Mouse (Mus musculus) embryonic facial prominence, embryonic 13.5 days (tissue): ENCODE data around the gene Nfatc2. TPM values are rescaled to one million over a fixed set of nuclear protein-coding genes. Genes with fewer than 3 reads are reported as not detected.

Experiments used
- ATAC-seq: fragments of 200-750 bp; cut with Nextera tagmentation; 2 replicates; pipeline ENCODE4 v1.8.0; 2017; ENCODE audit warnings: low read depth; ENCODE audit not compliant: insufficient number of reproducible peaks, insufficient read depth, low FRiP score, low TSS enrichment
- H3K27ac ChIP-seq: fragments of 300-500 bp; sonication (generic); 2 replicates; pipeline ENCODE4 v1.5.1; 2015; ENCODE audit warnings: moderate library complexity, mild to moderate bottlenecking, inconsistent platforms
- H3K27me3 ChIP-seq: fragments of 300-500 bp; sonication (generic); 2 replicates; pipeline ENCODE4 v1.6.1; 2015; ENCODE audit warnings: mild to moderate bottlenecking, inconsistent platforms
- H3K36me3 ChIP-seq: fragments of 300-500 bp; sonication (generic); 2 replicates; pipeline ENCODE4 v1.6.1; 2015; ENCODE audit warnings: mild to moderate bottlenecking, inconsistent platforms
- H3K4me1 ChIP-seq: fragments of 300-500 bp; sonication (generic); 2 replicates; pipeline ENCODE4 v1.6.1; 2015; ENCODE audit warnings: inconsistent platforms
- H3K4me2 ChIP-seq: fragments of 300-500 bp; sonication (generic); 2 replicates; pipeline ENCODE4 v1.6.1; 2015; ENCODE audit warnings: moderate library complexity, mild to moderate bottlenecking, inconsistent platforms
- H3K4me3 ChIP-seq: fragments of 300-500 bp; sonication (generic); 2 replicates; pipeline ENCODE4 v1.5.1; 2015; ENCODE audit warnings: mild to moderate bottlenecking, inconsistent platforms
- H3K9ac ChIP-seq: fragments of 300-500 bp; sonication (generic); 2 replicates; pipeline ENCODE4 v1.6.1; 2015; ENCODE audit warnings: mild to moderate bottlenecking, inconsistent platforms
- H3K9me3 ChIP-seq: fragments of 300-500 bp; sonication (generic); 2 replicates; pipeline ENCODE4 v1.6.1; 2016; ENCODE audit warnings: inconsistent platforms
- WGBS: fragments of 180-500 bp; shearing (Covaris S2); methylation state at CpG from one replicate; pipeline ENCODE4 v1.1.7; 2015; ENCODE audit warnings: mixed read lengths; 5-methylcytosine and 5-hydroxymethylcytosine counted together
- polyA plus RNA-seq: library from polyadenylated mRNA; unstranded; fragments of >200 nt; fragmentation: Nextera tagmentation; extraction: Ambion mirVana; gene quantifications from 2 replicates; pipeline ENCODE4 v1.2.1, GENCODE M21; 2015

Gene Nfatc2
- polyA plus RNA-seq, 1 experiment from 2014 or later = 5.9 TPM

DNA sequence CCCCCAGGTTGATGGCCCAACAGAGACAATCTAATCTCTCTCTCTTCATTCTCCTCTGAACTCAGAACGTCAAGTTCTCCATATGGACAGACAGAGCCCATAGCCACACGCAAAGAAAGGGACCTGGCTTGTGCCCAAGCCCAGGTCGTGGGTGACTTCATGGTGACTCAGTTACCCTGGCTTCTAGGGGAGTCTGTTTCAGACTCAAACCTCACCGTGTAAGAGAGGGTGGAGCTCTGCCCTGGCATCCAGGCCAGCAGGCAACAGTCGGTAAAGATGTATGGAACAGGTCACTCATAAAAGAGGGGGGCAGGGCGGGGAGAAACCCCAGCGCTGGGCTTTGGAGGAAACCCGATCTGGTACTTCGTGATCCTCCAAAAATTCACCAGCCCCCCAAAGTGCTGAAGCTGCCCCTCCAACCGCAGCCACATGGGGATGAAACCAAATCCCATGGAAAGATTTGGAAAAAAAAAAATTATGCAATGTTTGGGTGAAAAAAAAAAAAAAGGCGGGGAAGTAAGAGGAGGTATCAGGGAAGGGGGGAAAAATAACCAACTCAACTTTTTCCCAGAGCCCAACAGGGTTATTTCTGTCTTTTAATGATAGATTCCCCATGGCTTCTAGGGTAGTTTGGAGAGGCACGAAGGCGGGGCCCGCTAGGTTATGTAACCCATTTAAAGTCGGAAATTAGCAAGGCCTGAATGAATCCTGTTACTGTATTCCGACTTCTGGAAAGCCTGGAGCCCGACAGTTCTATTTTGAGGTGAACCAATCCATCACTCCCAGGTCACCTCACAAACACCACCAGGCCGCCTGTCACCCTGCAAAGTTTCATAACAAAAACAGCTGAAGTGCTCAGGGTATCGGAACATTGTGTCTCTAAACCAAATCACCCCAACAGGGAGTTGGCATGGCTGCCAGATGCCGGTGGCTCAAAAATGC, 26.6 kb upstream of the Nfatc2 start:
- no peak for ATAC-seq
- no peak overlapping the region for H3K9ac ChIP-seq
- H3K27me3 ChIP-seq = no peaks in the 10 kb centered on the region
- no peak overlapping the region for H3K4me3 ChIP-seq
- WGBS = 42% methylated on average over 20 of the region's 20 CpGs
- H3K27ac ChIP-seq = peak overlapping the region; percentile 82
- H3K36me3 ChIP-seq = peaks cover 4% of the 10 kb centered on the region; the same call in 1 of the 2 replicates
- H3K4me1 ChIP-seq = peaks cover 43% of the 10 kb centered on the region
- H3K4me2 ChIP-seq = peak overlapping the region; percentile 27; the same call in 1 of the 2 replicates
- H3K9me3 ChIP-seq = no peaks in the 10 kb centered on the region

DNA sequence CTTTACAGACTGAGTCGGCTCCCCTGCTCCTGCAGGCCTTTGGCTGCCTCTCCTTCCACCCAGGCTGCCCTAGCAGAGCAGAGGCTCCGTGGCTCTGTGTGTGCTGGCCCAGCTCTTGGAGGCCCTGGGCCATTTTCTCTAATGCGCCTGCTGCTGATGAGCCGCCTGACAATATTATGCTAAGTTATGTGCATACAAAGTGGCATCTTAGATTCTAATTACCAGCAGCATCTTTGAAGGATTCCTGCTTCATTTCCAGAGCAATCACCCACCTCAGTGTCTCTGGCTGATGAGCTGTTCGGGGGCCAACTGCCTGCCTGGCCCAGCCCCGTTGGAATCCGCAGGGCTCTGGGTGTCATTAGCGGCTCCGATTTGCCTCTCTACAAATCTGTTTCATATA, 24.9 kb upstream of the Nfatc2 start:
- H3K9ac ChIP-seq = 0 out of 2 replicates have a peak overlapping the region, but pooled peaks have one; percentile 27
- H3K27me3 ChIP-seq = no peaks in the 10 kb centered on the region
- H3K4me1 ChIP-seq = peaks cover 43% of the 10 kb centered on the region
- 34% methylated on average over 9 of the region's 9 CpGs for WGBS
- no peak; the same call in 1 of the 2 replicates for ATAC-seq
- H3K4me2 ChIP-seq = no peak overlapping the region
- H3K36me3 ChIP-seq = no peaks in the 10 kb centered on the region
- H3K4me3 ChIP-seq = no peak overlapping the region
- H3K9me3 ChIP-seq = no peaks in the 10 kb centered on the region
- peak overlapping the region; percentile 82 for H3K27ac ChIP-seq

DNA sequence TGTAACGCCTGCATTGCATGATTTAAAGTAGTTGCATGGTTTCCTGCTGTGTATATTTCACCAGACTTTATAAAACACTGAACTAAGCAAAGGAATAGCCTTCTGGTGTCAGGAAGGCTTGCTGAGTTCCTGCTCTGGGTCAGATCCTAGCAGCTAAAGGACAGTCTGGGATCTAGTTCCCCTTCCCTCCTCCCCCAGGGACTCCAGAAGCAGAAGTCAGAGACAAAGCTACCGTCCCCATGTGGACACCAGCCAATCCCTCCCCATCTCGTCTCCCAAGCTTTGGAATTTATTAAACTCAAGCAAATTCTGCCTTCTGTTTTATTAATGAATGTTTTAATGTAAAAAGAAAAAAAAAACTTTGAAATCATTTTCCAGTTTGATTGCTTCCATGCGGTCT, 23.6 kb upstream of the Nfatc2 start:
- no peaks in the 10 kb centered on the region for H3K9me3 ChIP-seq
- H3K27me3 ChIP-seq = no peaks in the 10 kb centered on the region
- no peak overlapping the region for H3K4me3 ChIP-seq
- peaks cover 42% of the 10 kb centered on the region for H3K4me1 ChIP-seq
- no peak overlapping the region for H3K9ac ChIP-seq
- WGBS = 53% methylated on average over 4 of the region's 4 CpGs
- peak overlapping the region; percentile 82; the same call in 1 of the 2 replicates for H3K27ac ChIP-seq
- no peak overlapping the region for H3K4me2 ChIP-seq
- ATAC-seq = no peak
- no peaks in the 10 kb centered on the region for H3K36me3 ChIP-seq

DNA sequence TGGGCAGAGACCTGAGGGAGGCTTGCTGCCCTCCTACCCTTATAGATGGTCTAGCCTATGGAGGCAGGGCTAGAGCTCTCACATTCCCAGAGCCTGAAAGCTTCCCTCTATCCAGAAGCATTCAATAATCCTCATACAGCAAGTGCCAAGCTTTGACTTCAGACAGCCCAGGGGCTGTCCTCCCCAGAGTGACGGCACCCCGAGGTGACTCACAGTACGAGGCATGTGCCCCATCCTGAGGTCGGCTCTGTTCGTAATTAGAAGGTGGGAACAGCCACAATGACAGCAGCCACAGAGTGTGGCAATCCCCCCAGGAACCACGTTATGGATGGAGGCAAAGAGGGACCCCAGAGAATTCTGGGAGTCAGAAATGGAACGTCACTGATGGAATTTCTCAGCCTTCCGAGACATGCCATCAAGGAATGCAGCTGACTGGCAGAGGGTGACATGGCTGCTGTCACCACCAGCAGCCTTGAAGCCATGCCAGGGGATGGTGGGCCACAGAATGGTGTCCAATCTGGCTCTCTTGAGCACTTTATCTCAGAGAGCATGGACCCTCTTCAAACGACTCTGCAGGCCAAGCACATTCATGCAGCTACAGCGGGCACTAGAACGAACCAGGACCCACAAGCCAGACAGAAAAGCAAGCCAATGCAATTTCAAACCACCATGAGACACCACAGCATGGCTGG, 19.8 kb upstream of the Nfatc2 start:
- no peaks in the 10 kb centered on the region for H3K36me3 ChIP-seq
- H3K9ac ChIP-seq = no peak overlapping the region
- ATAC-seq = no peak
- no peak overlapping the region for H3K4me2 ChIP-seq
- H3K4me3 ChIP-seq = no peak overlapping the region
- H3K27ac ChIP-seq = no peak overlapping the region
- no peaks in the 10 kb centered on the region for H3K9me3 ChIP-seq
- WGBS = 69% methylated on average over 11 of the region's 11 CpGs
- H3K27me3 ChIP-seq = no peaks in the 10 kb centered on the region
- peaks cover 38% of the 10 kb centered on the region for H3K4me1 ChIP-seq

DNA sequence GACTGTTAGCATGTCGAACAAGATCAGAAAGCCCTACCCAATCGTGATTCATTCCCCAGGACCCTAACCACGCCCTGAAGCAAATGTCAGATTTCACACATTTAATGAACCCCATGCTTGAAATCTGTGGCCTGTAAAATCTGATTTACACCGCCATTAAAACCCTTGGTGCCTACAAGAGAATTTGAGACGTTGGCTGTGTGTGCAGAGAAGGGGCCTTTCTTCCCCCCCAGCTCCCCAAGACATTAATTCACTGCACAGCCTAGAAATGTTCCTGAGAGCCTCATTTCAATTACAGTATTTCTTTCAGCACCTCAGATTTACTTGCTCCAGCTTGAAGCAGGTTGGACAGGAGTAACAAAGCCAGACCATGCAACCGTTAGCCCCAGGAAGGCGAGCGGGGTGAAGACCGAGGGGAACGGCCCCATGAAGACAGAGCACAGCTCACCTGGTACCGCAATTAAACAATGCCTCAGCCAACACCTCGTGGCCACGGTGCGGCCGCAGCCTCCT, 16.8 kb upstream of the Nfatc2 start:
- Histone ChIP-seq H3K36me3 (no peaks in the 10 kb centered on the region), H3K4me3 (no peak overlapping the region), H3K4me2 (no peak overlapping the region; the same call in 1 of the 2 replicates), H3K9ac (no peak overlapping the region), H3K27ac (peak overlapping the region; percentile 58; the same call in 1 of the 2 replicates), H3K9me3 (no peaks in the 10 kb centered on the region), H3K27me3 (no peaks in the 10 kb centered on the region), H3K4me1 (peaks cover 51% of the 10 kb centered on the region)
- WGBS = 61% methylated on average over 15 of the region's 15 CpGs
- no peak for ATAC-seq

DNA sequence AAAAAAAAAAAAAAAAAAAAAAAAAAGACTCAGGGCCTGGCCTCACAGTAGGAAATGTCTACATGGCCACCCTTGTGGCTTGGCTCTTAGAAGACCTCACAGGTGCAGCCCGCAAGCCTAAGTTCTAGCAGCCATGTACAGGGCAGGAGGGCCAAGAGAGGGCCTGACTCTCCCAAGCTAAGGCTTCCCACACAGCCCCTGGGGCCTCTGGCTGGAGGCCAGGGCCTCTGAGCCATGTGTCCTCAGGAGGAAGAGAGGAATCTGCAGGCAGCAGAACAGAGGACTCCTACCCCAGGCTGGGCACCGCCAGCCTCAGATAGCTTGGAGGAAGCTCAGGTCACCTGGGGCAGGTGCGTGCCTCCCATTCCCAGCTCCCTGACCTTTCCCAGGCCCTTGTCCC, 13.7 kb upstream of the Nfatc2 start:
- Histone ChIP-seq H3K27ac (no peak overlapping the region), H3K4me3 (no peak overlapping the region), H3K4me1 (peaks cover 54% of the 10 kb centered on the region), H3K36me3 (no peaks in the 10 kb centered on the region), H3K27me3 (no peaks in the 10 kb centered on the region), H3K9me3 (no peaks in the 10 kb centered on the region), H3K9ac (no peak overlapping the region), H3K4me2 (no peak overlapping the region)
- 74% methylated on average over 3 of the region's 3 CpGs for whole genome bisulfite sequencing
- ATAC-seq = no peak

DNA sequence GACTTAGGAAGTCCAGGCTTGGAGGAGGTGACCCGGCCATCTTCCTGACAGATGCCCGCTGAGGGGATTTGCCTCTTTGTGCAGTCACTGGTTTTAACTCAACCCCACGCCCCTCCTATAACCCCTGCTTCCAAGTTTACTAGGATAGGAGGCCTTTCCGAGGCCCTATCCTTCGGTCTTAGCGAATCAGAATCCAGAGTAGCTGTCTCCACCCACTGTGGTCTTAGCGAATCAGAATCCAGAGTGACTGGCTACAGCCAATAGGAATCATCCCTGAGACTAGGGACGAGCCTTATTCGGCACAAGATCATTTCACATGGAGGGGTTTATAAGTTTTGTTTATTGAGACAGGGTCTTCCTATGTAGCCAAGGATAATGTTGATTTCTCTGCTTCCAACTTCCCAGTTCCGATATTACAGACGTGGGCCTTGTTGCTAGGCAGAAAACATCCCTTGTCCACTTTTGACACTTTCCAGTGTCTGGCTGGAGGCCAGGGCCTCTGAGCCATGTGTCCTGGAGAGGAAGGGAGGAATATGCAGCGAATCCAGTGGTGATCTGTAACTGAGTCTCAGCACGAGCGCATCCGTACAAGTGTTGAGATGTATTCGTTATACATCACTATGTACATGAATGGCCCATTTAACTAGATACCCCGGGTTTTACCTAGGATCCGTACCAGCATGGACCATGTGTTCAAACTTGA, 12.9 kb upstream of the Nfatc2 start:
- no peak overlapping the region for H3K4me3 ChIP-seq
- WGBS = 81% methylated on average over 18 of the region's 18 CpGs
- no peak for ATAC-seq
- H3K4me1 ChIP-seq = peaks cover 54% of the 10 kb centered on the region
- no peak overlapping the region for H3K4me2 ChIP-seq
- no peak overlapping the region for H3K9ac ChIP-seq
- H3K27me3 ChIP-seq = no peaks in the 10 kb centered on the region
- H3K36me3 ChIP-seq = no peaks in the 10 kb centered on the region
- H3K27ac ChIP-seq = 0 out of 2 replicates have a peak overlapping the region, but pooled peaks have one; percentile 11
- no peaks in the 10 kb centered on the region for H3K9me3 ChIP-seq

DNA sequence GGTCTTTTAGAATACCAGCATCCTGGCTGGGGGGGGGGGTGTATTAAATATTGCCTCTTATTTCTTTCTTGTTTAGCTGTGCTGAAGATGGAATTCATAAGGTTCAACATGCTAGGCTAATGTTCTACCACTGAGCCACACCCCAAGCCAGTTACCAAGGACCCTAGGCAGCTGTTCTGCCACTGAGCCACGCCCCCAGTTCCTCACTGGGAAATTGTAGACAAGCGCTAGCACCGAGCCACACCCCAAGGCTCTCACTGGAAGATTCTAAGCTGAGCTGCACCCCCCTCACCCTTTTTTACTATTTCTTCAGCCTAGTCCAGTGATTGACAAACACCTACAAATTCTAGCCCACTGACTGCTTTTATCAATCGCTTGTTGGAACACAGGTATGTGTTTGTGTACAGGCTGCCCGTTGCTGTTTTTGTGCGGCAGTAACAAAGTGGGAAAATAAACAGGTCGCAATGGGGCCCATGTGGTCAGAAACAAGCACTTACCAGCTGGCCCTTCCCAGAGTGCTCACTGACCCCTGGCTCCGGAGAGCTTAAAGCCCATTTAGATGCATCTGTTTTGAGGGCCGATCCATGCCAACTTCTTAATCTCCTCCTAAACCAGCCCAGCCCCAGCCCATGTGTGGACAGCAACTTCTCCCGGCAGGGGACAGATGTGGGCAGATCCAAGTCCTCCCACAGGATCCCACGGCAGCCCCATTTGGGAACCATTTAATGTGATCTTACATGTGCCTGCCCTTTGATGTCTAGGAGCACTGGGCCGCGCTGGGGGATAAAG, 11.8 kb upstream of the Nfatc2 start:
- Histone ChIP-seq H3K9me3 (no peaks in the 10 kb centered on the region), H3K36me3 (no peaks in the 10 kb centered on the region), H3K27me3 (no peaks in the 10 kb centered on the region), H3K27ac (no peak overlapping the region), H3K9ac (no peak overlapping the region), H3K4me1 (peaks cover 55% of the 10 kb centered on the region), H3K4me3 (no peak overlapping the region), H3K4me2 (no peak overlapping the region)
- ATAC-seq = no peak
- WGBS = 42% methylated on average over 13 of the region's 13 CpGs

DNA sequence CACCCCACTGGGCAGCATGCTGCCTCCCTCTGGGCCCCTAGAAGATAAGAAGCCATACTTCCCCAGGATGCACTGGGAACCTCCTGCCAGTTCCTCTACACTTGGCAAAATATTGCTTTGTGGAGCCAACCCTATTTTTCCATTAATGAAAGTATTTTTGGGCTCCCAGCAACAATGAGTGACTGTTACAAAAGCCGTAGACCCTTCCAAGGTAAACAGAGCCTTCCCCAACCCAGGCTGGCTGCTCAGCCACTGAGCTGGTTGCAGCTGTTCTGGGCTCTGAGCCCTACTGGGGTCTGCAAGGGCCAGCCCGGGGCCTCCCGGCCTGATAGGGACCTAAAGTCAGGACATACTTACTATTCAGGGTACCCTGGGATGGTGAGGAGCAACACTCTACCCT, 9.5 kb upstream of the Nfatc2 start:
- peaks cover 44% of the 10 kb centered on the region for H3K4me1 ChIP-seq
- H3K9ac ChIP-seq = no peak overlapping the region
- no peaks in the 10 kb centered on the region for H3K9me3 ChIP-seq
- WGBS = 81% methylated on average over 3 of the region's 3 CpGs
- H3K27me3 ChIP-seq = no peaks in the 10 kb centered on the region
- H3K4me3 ChIP-seq = no peak overlapping the region
- no peak overlapping the region for H3K27ac ChIP-seq
- H3K4me2 ChIP-seq = no peak overlapping the region
- H3K36me3 ChIP-seq = no peaks in the 10 kb centered on the region
- no peak for ATAC-seq

DNA sequence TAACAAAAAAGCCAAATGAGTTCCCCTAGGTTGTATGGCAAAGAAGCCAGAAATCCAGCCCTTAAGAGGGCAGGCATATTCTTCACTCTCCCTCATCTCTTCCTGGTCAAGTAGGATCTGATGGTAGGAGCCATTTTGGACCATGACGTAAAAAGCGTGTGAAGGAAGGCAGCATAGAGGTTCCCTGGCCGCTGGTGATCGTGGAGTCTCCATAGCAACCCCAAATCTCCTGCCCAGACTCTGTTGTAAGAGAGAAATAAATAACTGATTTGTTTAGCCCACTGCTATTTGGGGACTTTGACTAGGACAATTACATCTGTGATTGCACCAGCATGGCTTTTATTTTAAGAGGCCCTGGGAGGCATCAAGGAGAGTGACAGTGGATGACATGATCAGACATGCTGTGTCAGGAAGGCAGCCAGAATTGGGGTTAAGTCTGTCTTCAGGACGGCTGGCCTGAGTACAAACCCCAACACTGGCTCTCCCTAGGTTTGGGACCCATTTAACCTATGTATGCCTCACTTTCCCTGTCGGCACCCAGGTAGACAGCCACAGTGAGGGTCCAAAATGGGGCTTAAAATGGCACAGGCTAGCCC, 8.3 kb upstream of the Nfatc2 start:
- Histone ChIP-seq H3K9me3 (no peaks in the 10 kb centered on the region), H3K9ac (no peak overlapping the region), H3K4me3 (no peak overlapping the region), H3K4me2 (no peak overlapping the region), H3K27ac (no peak overlapping the region), H3K27me3 (no peaks in the 10 kb centered on the region), H3K4me1 (peaks cover 40% of the 10 kb centered on the region), H3K36me3 (no peaks in the 10 kb centered on the region)
- no peak for ATAC-seq
- whole genome bisulfite sequencing = 69% methylated on average over 6 of the region's 6 CpGs
